Mouse (Mus musculus): ENCODE results near the gene Cdh22. TPM values are rescaled to one million over a fixed set of nuclear protein-coding genes. Genes with fewer than 3 reads are reported as not detected.
A peak's percentile ranks its signal among the peaks of the same experiment; 100 is the strongest.

Gene Cdh22
- total RNA-seq, 2 experiments from 2014 or later, result 33.8 TPM

DNA sequence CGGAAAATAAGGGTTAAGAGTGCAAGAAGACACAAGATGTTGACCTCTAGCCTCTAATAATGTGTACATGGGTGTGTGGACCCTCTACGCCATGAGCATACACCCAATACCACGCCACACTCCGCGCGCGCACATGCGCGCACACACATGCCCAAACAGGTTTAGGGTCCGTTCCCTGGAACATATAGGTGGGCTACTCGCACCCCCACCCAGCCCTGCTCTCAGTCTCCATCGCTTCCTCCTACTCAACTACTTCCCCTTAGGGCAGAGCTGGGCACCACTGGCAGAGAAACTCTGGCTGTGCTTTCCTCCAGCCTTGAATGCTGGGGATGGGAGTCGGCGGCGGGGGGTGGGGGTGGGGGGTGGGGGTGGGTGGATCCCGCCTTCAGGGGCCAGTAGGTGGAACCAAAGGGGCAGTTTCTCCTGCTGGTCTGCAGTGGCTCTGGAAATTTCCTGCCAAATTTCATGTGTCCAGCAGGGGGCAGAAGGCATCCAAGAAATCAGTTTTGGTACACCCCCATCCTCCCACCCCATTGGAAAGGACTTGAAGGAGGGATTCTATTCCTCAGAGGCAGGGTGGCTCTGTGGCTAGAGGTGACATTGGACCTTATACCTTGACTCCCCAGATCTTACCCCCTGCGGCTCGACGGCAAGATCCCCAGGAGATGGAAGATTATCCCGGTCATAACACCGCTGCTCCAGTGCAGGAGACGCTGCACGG lies 164.4 kb downstream of the Cdh22 start:
- DNase-seq (ENCODE audit: low spot score in 2 of 2), result peak; percentile 79 to 87
- intact Hi-C loops (cut with DNase I), result loop anchor here (5.0 to 10.0 kb wide), 3 partner anchors 108 to 415 kb away; partner anchors contain the start of gene Slc12a5

DNA sequence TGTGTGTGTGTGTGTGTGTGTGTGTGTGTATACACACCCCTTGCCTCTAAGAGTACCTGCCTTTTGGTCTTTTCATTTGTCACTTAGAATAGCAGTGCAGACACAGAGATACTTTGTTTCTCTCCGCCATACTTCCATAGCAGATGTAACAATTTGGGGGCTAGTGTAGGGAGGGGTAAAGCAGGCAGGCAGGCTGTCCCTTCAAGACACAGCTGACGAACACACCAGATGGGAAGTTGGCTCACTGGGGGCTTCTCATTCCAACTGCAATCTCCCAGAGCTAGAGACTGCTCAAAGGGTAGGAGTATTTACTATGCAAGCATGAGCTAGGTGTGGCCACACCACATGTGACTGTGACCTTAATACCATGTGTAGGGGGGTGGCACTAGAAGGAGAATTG lies 165.8 kb downstream of the Cdh22 start:
- peak; percentile 47 to 67 for DNase-seq (ENCODE audit: low spot score in 2 of 2)
- intact Hi-C loops (cut with DNase I), result no loop called here

DNA sequence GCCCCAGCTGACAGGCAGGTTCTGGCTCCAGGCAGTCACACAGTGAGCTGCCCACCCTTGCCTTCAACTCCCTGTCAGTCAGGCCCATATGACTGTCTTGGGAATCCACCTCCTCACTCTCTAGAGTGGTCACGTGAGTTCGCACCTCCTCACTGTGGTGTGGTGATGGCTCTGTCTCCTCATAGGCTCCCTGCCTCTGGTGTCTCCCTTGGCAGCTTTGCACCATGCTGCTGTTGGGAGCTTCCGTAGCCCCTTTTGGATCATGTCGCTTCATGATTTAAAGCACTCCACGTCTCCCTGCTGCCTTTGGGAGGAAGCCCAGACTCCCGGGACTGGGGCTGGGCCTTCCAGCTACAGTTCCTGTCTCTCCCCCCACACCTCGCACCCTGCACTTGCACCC lies 170.2 kb downstream of the Cdh22 start:
- peak; percentile 76 to 90 for DNase-seq (ENCODE audit: low spot score in 2 of 2)
- intact Hi-C loops (cut with DNase I), result no loop called here

DNA sequence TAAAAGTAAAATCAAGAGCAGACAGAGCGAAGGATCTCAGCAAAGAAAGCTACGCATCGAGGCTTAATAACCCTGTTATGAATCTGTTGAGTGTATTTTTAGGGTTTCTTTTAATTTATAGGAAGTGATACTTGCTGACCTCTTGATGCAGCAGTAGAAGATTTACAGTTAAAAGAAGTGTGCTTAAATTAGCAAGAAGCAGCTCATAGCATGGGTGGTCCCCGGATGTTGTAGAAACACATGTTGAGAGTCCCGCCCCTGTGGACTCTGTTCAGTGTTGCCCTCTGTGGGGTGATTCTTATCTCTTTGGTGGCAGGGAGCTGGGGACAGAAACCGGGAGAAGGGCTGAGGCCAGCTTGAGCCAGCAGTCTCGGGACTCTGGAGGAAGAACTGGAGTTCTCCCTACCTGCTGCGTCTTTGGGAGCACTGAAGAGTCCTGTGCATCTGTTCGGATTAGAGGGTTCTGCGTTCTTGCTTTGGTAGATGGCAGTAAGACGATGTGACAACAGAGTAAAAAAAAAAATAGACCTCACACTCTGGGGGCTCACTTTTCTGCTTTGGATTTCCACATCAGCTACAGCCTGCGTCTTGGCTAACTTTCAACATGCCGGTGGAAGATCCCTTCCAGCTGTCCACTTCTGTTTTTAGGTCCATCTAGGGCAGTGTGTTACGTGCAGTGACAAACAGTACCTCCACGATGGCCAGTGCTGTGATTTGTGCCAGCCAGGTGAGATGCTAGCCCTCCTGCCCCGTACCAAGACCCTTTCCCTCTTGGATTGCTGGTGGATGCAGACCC lies 172.8 kb downstream of the Cdh22 start:
- DNase-seq (ENCODE audit: low spot score in 2 of 2), result peak in 1 of 2 experiments; percentile 39
- intact Hi-C loops (cut with DNase I), result no loop called here

Other genes starting within 250 kb of the Cdh22 start
- 10 to 100 TPM; 53.2 to 54.6 TPM for gene Ncoa5, start 200.0 kb downstream of the Cdh22 start, total RNA-seq (2021)
- 1 to 10 TPM in 1 of 2 experiments, under 1 TPM in 1; 0.82 to 1.4 TPM for gene Cd40, start 179.2 kb downstream of the Cdh22 start, total RNA-seq (2021)
- not detected for gene 1700025C18Rik, start 144.1 kb downstream of the Cdh22 start, total RNA-seq (2021)
- gene Slc35c2, start 53.0 kb upstream of the Cdh22 start, total RNA-seq (2021), result 10 to 100 TPM; 52.1 to 55.1 TPM
- 100 to 1,000 TPM; 137 to 156 TPM for gene Elmo2, start 91.6 kb upstream of the Cdh22 start, total RNA-seq (2021)
- gene Zfp663, start 133.9 kb upstream of the Cdh22 start, total RNA-seq (2021), result under 1 TPM in 1 of 2 experiments, not detected in 1; 0.51 TPM
- 10 to 100 TPM; 12.1 to 12.4 TPM for gene Zfp334, start 153.4 kb upstream of the Cdh22 start, total RNA-seq (2021)
- not detected for gene Ocstamp, start 165.6 kb upstream of the Cdh22 start, total RNA-seq (2021)
- gene Slc13a3, start 238.4 kb upstream of the Cdh22 start, total RNA-seq (2021), result 10 to 100 TPM; 18.6 to 19.9 TPM